Comparison of ENCODE assay signal across 10 mouse cellular contexts in the genomic region with DNA sequence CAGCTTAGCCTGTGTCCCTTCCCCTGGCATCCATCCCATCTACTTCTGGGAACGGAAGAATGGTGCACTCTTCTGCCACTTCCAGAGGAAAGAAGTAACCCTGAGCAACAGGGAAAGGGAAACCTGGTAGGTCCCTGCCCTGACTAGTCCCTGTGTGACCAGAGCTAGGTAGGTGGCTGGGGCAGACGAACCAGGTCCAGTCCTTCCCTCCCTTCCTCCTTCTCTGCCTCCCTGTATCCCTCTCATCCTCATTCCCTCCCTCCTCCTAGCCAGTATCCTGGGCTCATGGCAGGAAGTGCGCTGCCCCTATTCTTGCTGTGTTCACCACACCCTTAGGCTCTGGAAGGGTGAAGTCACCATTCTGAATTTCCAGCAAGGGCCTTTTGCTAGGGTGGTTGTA. TPM values are rescaled to one million over a fixed set of nuclear protein-coding genes. Genes with fewer than 3 reads are reported as not detected.
DNase-seq lines count a peak whose midpoint lies in the region; ATAC-seq and TF ChIP-seq lines count a peak whose summit lies in the region.
"Had no signal": no experiment of that assay in that cellular context is flagged by ENCODE, and none has a peak within 500 bp of the region (broad histone marks: within the 10 kb centered on the region; RNA-seq: fewer than 3 reads in every experiment).

No protein-coding gene starts in this region.

- H3K9ac ChIP-seq in heart, embryonic 16.5 days (ENCODE audit: low read length) = no peak overlapping the region
- no peak overlapping the region for H3K9ac ChIP-seq in heart, embryonic 12.5 days
- no peak overlapping the region for H3K9ac ChIP-seq in lung, embryonic 14.5 days

- H3K4me1 ChIP-seq in heart, embryonic 16.5 days (ENCODE audit: control insufficient read depth, insufficient read depth, low read length) = peaks cover 4% of the 10 kb centered on the region; the same call in 1 of the 2 replicates
- H3K4me1 ChIP-seq in heart, embryonic 12.5 days (replicated peaks) = 0 out of 2 replicates have a peak, but pooled peaks cover 3% of the 10 kb centered on the region
- H3K4me1 ChIP-seq in lung, embryonic 14.5 days (ENCODE audit: insufficient read depth) = peaks cover 7% of the 10 kb centered on the region; the same call in 1 of the 2 replicates
- peaks cover 19% of the 10 kb centered on the region for H3K4me1 ChIP-seq in cortical plate, adult 2 months (ENCODE audit: control insufficient read depth, insufficient read depth, low read length)

- no peaks in the 10 kb centered on the region for H3K27me3 ChIP-seq in heart, embryonic 16.5 days (ENCODE audit: control insufficient read depth, insufficient read depth, low read length)
- H3K27me3 ChIP-seq in heart, embryonic 12.5 days (replicated peaks) = no peaks in the 10 kb centered on the region
- H3K27me3 ChIP-seq in lung, embryonic 14.5 days (ENCODE audit: insufficient read depth, low read length) = no peaks in the 10 kb centered on the region

- no peaks in the 10 kb centered on the region for H3K9me3 ChIP-seq in heart, embryonic 16.5 days (replicated peaks; ENCODE audit: control insufficient read depth, low read length)
- no peaks in the 10 kb centered on the region for H3K9me3 ChIP-seq in heart, embryonic 12.5 days (replicated peaks)
- no peaks in the 10 kb centered on the region for H3K9me3 ChIP-seq in lung, embryonic 14.5 days (ENCODE audit: low read depth, low read length)

- no peak for ATAC-seq in heart, embryonic 16.5 days (replicated peaks; ENCODE audit: extremely low read depth, insufficient read depth, low FRiP score)
- no peak for ATAC-seq in heart, embryonic 12.5 days (ENCODE audit: insufficient number of reproducible peaks, low FRiP score)
- no peak for ATAC-seq in lung, embryonic 14.5 days (ENCODE audit: insufficient read depth)
- no peak for ATAC-seq in cerebellum, adult (ENCODE audit: insufficient number of reproducible peaks, low FRiP score, low TSS enrichment)
- ATAC-seq: activated CD4-positive, CD25-positive, alpha-beta regulatory T cell, adult 4 months had no signal

- H3K36me3 ChIP-seq in heart, embryonic 16.5 days (ENCODE audit: control insufficient read depth, insufficient read depth) = peaks cover 23% of the 10 kb centered on the region
- peaks cover 68% of the 10 kb centered on the region for H3K36me3 ChIP-seq in heart, embryonic 12.5 days
- H3K36me3 ChIP-seq in lung, embryonic 14.5 days (ENCODE audit: insufficient read depth) = peaks cover 67% of the 10 kb centered on the region

- H3K4me2 ChIP-seq in heart, embryonic 16.5 days (ENCODE audit: low read depth, low read length) = no peak overlapping the region
- H3K4me2 ChIP-seq in heart, embryonic 12.5 days = no peak overlapping the region
- H3K4me2 ChIP-seq in lung, embryonic 14.5 days = no peak overlapping the region
- H3K4me2 ChIP-seq: liver, embryonic 11.5 days had no signal

- TF ChIP-seq POLR2A in cortical plate, adult 2 months (IDR thresholded peaks at IDR 0.05; ENCODE audit: extremely low read depth, insufficient read depth, low read length) = no peak

- DNase-seq in lung, embryonic 14.5 days = no peak
- no peak for DNase-seq in lung, postnatal 4 days
- DNase-seq in skeletal muscle tissue, adult 2 months (ENCODE audit: low read depth, low spot score) = peak; percentile 14
- DNase-seq: midbrain, embryonic 14.5 days had no signal

- peak overlapping the region; percentile 59 for H3K27ac ChIP-seq in heart, embryonic 16.5 days (ENCODE audit: low read length)
- no peak overlapping the region for H3K27ac ChIP-seq in heart, embryonic 12.5 days (ENCODE audit: poor library complexity, severe bottlenecking)
- H3K27ac ChIP-seq in lung, embryonic 14.5 days (ENCODE audit: low read depth) = peak overlapping the region; percentile 91
- peak overlapping the region; percentile 9 for H3K27ac ChIP-seq in cortical plate, adult 2 months (ENCODE audit: insufficient read depth, low read length)

- WGBS in heart, embryonic 16.5 days = 62% methylated on average over 3 of the region's 3 CpGs
- 81% methylated on average over 3 of the region's 3 CpGs for WGBS in heart, embryonic 12.5 days
- 75% methylated on average over 3 of the region's 3 CpGs for WGBS in lung, embryonic 14.5 days

- no peak overlapping the region for H3K4me3 ChIP-seq in heart, embryonic 16.5 days (ENCODE audit: low read length)
- no peak overlapping the region for H3K4me3 ChIP-seq in heart, embryonic 12.5 days
- H3K4me3 ChIP-seq in lung, embryonic 14.5 days (ENCODE audit: low read depth, low read length) = no peak overlapping the region
- no peak overlapping the region for H3K4me3 ChIP-seq in cortical plate, adult 2 months (ENCODE audit: insufficient read depth, low read length)

- no peak for TF ChIP-seq CTCF in lung, embryonic 14.5 days (IDR thresholded peaks at IDR 0.05; ENCODE audit: low read depth)
- no peak for TF ChIP-seq CTCF in cortical plate, adult 2 months (IDR thresholded peaks at IDR 0.05; ENCODE audit: extremely low read depth, insufficient read depth, low read length)

RNA-seq across cellular contexts. Expression of gene Pld6, which starts 55.6 kb away (rescaled TPM):
- 4.8 and 5.8 TPM in 2 replicates for polyA plus RNA-seq in heart, embryonic 16.5 days (2015; fragmentation: Nextera tagmentation; extraction: Ambion mirVana)
- 3.9 and 4.6 TPM in 2 replicates for polyA plus RNA-seq in heart, embryonic 12.5 days (2016; fragmentation: Nextera tagmentation; extraction: Ambion mirVana)
- polyA plus RNA-seq in lung, embryonic 14.5 days (2014; fragmentation: Nextera tagmentation; extraction: Ambion mirVana) = 1.8 and 2.3 TPM in 2 replicates
- 1.9 and 2.0 TPM in 2 replicates for polyA plus RNA-seq in cortical plate, adult 2 months (2012; rRNA removed)
- polyA plus RNA-seq: activated CD4-positive, CD25-positive, alpha-beta regulatory T cell, adult 4 months had no signal
